Mouse (Mus musculus) c-Kit-positive CD71-negative TER-119-negative erythroid progenitor cells, embryonic 14.5 days (primary cell): ENCODE results near the gene Rad54l2.

Experiments
- DNase-seq: peaks from one replicate; pipeline ENCODE4 v3.0.0-alpha.2; 2013; ENCODE audit warnings: low read depth

The Rad54l2 gene

GRCm38 (mm10) chr9:106788812-106789321, at the start of gene Rad54l2:
Gene Rad54l2, minus strand, starts transcription at chr9:106789194.
- DNase-seq = peak; percentile 63

GRCm38 (mm10) chr9:106822381-106823104, 33.5 kb upstream of the Rad54l2 start:
- peak; percentile 77 for DNase-seq

GRCm38 (mm10) chr9:106821618-106822380, 32.8 kb upstream of the Rad54l2 start, which contains the start of gene Dcaf1:
Gene Dcaf1, plus strand, starts transcription at chr9:106821874.
- DNase-seq = peak; percentile 98

GRCm38 (mm10) chr9:106821050-106821617, 32.1 kb upstream of the Rad54l2 start:
- peak; percentile 23 for DNase-seq

- DNase-seq = peak; percentile 36
Observed at GRCm38 (mm10) chr9:106819201-106819600, 30.2 kb upstream of the Rad54l2 start.

- DNase-seq = no peak
Observed at GRCm38 (mm10) chr9:106818191-106818590, 29.2 kb upstream of the Rad54l2 start.

- no peak for DNase-seq
Observed at GRCm38 (mm10) chr9:106806503-106806902, 17.5 kb upstream of the Rad54l2 start.

- DNase-seq = no peak
Observed at GRCm38 (mm10) chr9:106790831-106791230, 1.8 kb upstream of the Rad54l2 start.

GRCm38 (mm10) chr9:106789363-106789762, 369 bp upstream of the Rad54l2 start:
- no peak for DNase-seq

GRCm38 (mm10) chr9:106787979-106788811, 799 bp downstream of the Rad54l2 start:
- peak; percentile 32 for DNase-seq

GRCm38 (mm10) chr9:106785206-106785605, 3.8 kb downstream of the Rad54l2 start:
- DNase-seq = no peak

GRCm38 (mm10) chr9:106783554-106783953, 5.4 kb downstream of the Rad54l2 start:
- no peak for DNase-seq

- no peak for DNase-seq
Observed at GRCm38 (mm10) chr9:106780086-106780485, 8.9 kb downstream of the Rad54l2 start.

GRCm38 (mm10) chr9:106778319-106778718, 10.7 kb downstream of the Rad54l2 start:
- no peak for DNase-seq

GRCm38 (mm10) chr9:106777423-106777822, 11.6 kb downstream of the Rad54l2 start:
- no peak for DNase-seq

GRCm38 (mm10) chr9:106776116-106776515, 12.9 kb downstream of the Rad54l2 start:
- no peak for DNase-seq

- no peak for DNase-seq
Observed at GRCm38 (mm10) chr9:106771770-106772169, 17.2 kb downstream of the Rad54l2 start.

- no peak for DNase-seq
Observed at GRCm38 (mm10) chr9:106770216-106770615, 18.8 kb downstream of the Rad54l2 start.

- DNase-seq = no peak
Observed at GRCm38 (mm10) chr9:106769781-106770180, 19.2 kb downstream of the Rad54l2 start.

GRCm38 (mm10) chr9:106756421-106756820, 32.6 kb downstream of the Rad54l2 start:
- DNase-seq = no peak

- DNase-seq = no peak
Observed at GRCm38 (mm10) chr9:106755776-106756175, 33.2 kb downstream of the Rad54l2 start.

GRCm38 (mm10) chr9:106754311-106754710, 34.7 kb downstream of the Rad54l2 start:
- no peak for DNase-seq
